Mouse (Mus musculus) olfactory bulb, adult 2 months (tissue): ENCODE data around the gene Klf14. TPM values are rescaled to one million over a fixed set of nuclear protein-coding genes. Genes with fewer than 3 reads are reported as not detected.

Source experiments
- H3K27ac ChIP-seq: fragments of 200-500 bp; 2 replicates; pipeline ENCODE4 v1.5.1; 2012; ENCODE audit warnings: low read depth, low read length; ENCODE audit not compliant: insufficient read depth
- H3K4me1 ChIP-seq: fragments of 200-500 bp; 2 replicates; pipeline ENCODE4 v1.6.1; 2012; ENCODE audit warnings: low read length; ENCODE audit not compliant: control insufficient read depth, insufficient read depth
- H3K4me3 ChIP-seq: fragments of 200-500 bp; 2 replicates; pipeline ENCODE4 v1.5.1; 2012; ENCODE audit warnings: mild to moderate bottlenecking, low read depth, low read length, moderate library complexity; ENCODE audit not compliant: insufficient read depth
- CTCF ChIP-seq: fragments of 200-500 bp; IDR thresholded peaks from 2 replicates; pipeline ENCODE4 v1.5.1; 2012; ENCODE audit warnings: low read depth, mild to moderate bottlenecking, low read length, moderate library complexity; ENCODE audit not compliant: insufficient read depth
- POLR2A ChIP-seq: fragments of 200-500 bp; IDR thresholded peaks from 2 replicates; pipeline ENCODE4 v1.6.1; 2012; ENCODE audit warnings: mild to moderate bottlenecking, low read depth, low read length, moderate library complexity; ENCODE audit not compliant: insufficient read depth
- WGBS: fragments of 180-500 bp; shearing (Covaris S2); methylation state at CpG from one replicate; pipeline ENCODE4 v1.1.7; 2018; 5-methylcytosine and 5-hydroxymethylcytosine counted together
- polyA plus RNA-seq: library from polyadenylated mRNA; stranded (reverse); fragments of >200 nt; gene quantifications from 2 replicates; pipeline ENCODE4 v1.2.4, GENCODE M21; 2012; ENCODE audit warnings: low replicate concordance; ENCODE audit not compliant: missing spikeins, insufficient read depth, insufficient read length

Klf14 gene
- polyA plus RNA-seq, 1 experiment = not detected

- H3K4me1 ChIP-seq = no peaks in the 10 kb centered on the region
- 4% methylated on average over 84 of the region's 84 CpGs for WGBS
- no peak overlapping the region for H3K27ac ChIP-seq
- TF ChIP-seq CTCF = no peak
- TF ChIP-seq POLR2A = no peak
- H3K4me3 ChIP-seq = peak overlapping the region; percentile 37
These were observed 818 bp downstream of the Klf14 start for GRCm38 (mm10) chr6:30957784-30958735.

- H3K27ac ChIP-seq = no peak overlapping the region
- 81% methylated on average over 5 of the region's 5 CpGs for whole genome bisulfite sequencing
- TF ChIP-seq CTCF = no peak
- TF ChIP-seq POLR2A = no peak
These were observed 19.6 kb downstream of the Klf14 start for GRCm38 (mm10) chr6:30939264-30939663.

GRCm38 (mm10) chr6:30922821-30923220 is 36.1 kb downstream of the Klf14 start:
- TF ChIP-seq POLR2A (no peak), CTCF (no peak)
- 52% methylated on average over 2 of the region's 2 CpGs for WGBS
- H3K4me3 ChIP-seq = no peak overlapping the region
- peaks cover 5% of the 10 kb centered on the region; the same call in 1 of the 2 replicates for H3K4me1 ChIP-seq
- H3K27ac ChIP-seq = no peak overlapping the region

More at GRCm38 (mm10) chr6:30939264-30939663, 19.6 kb downstream of the Klf14 start:
- Histone ChIP-seq H3K4me3 (no peak overlapping the region), H3K4me1 (no peaks in the 10 kb centered on the region)

- TF ChIP-seq POLR2A = no peak
- TF ChIP-seq CTCF = no peak
- H3K27ac ChIP-seq = no peak overlapping the region
- 66% methylated on average over 10 of the region's 11 CpGs for WGBS
- no peak overlapping the region for H3K4me3 ChIP-seq
- peaks cover 5% of the 10 kb centered on the region; the same call in 1 of the 2 replicates for H3K4me1 ChIP-seq
These were observed 37.1 kb downstream of the Klf14 start for GRCm38 (mm10) chr6:30921826-30922225.

GRCm38 (mm10) chr6:30920834-30921675 is 37.8 kb downstream of the Klf14 start:
- 9% methylated on average over 21 of the region's 21 CpGs for WGBS
- peak overlapping the region; percentile 46 for H3K4me3 ChIP-seq
- TF ChIP-seq POLR2A = no peak
- no peak for TF ChIP-seq CTCF
- H3K27ac ChIP-seq = no peak overlapping the region
- H3K4me1 ChIP-seq = peaks cover 5% of the 10 kb centered on the region; the same call in 1 of the 2 replicates

GRCm38 (mm10) chr6:30915473-30915872 is 43.4 kb downstream of the Klf14 start, which contains the start of gene Tsga13:
Gene Tsga13 (minus strand): TSS chr6:30915573.
- TF ChIP-seq POLR2A = no peak
- no peak for TF ChIP-seq CTCF
- Histone ChIP-seq H3K4me3 (no peak within 1 kb of the TSS), H3K27ac (no peak within 1 kb of the TSS), H3K4me1 (no peaks in the 10 kb centered on the region)
- WGBS = 90% methylated on average over 2 of the region's 2 CpGs

- Histone ChIP-seq H3K4me3 (no peak overlapping the region), H3K27ac (no peak overlapping the region)
- 30% methylated on average over 3 of the region's 3 CpGs for WGBS
These were observed 50.9 kb downstream of the Klf14 start for GRCm38 (mm10) chr6:30907970-30908369.

More at GRCm38 (mm10) chr6:30907970-30908369, 50.9 kb downstream of the Klf14 start:
- H3K4me1 ChIP-seq = peaks cover 4% of the 10 kb centered on the region; the same call in 1 of the 2 replicates
- TF ChIP-seq POLR2A (no peak), CTCF (no peak)

Other genes with a start within 250 kb of the Klf14 start
- gene Mest, start 235.5 kb downstream of the Klf14 start, polyA plus RNA-seq = not detected in 2 replicates
- gene Copg2, start 62.3 kb downstream of the Klf14 start, polyA plus RNA-seq = not detected in 2 replicates
- not detected in 2 replicates for gene Tsga13, start 43.5 kb downstream of the Klf14 start, polyA plus RNA-seq